Mouse (Mus musculus) lung, postnatal 0 days (tissue): Measurements from ENCODE around the gene Map4. TPM values are rescaled to one million over a fixed set of nuclear protein-coding genes. Genes with fewer than 3 reads are reported as not detected.

ENCODE experiments used
- ATAC-seq: fragments of 200-750 bp; cut with Nextera tagmentation; 2 replicates; pipeline ENCODE4 v1.8.0; 2017; ENCODE audit warnings: moderate library complexity
- DNase-seq: peaks from one replicate; pipeline ENCODE4 v3.0.0-alpha.2; 2016; ENCODE audit warnings: low spot score
- H3K27ac ChIP-seq: fragments of 300-500 bp; sonication (generic); 2 replicates; pipeline ENCODE4 v1.5.1; 2014; ENCODE audit warnings: antibody characterized with exemption, mild to moderate bottlenecking, low read length, mixed read lengths
- H3K27me3 ChIP-seq: fragments of 300-500 bp; sonication (generic); replicated peaks from 2 replicates; pipeline ENCODE4 v1.6.1; 2014; ENCODE audit warnings: low read length, mixed read lengths; ENCODE audit not compliant: insufficient read depth
- H3K36me3 ChIP-seq: fragments of 300-500 bp; sonication (generic); 2 replicates; pipeline ENCODE4 v1.6.1; 2014; ENCODE audit warnings: low read length, mixed read lengths; ENCODE audit not compliant: insufficient read depth
- H3K4me1 ChIP-seq: fragments of 300-500 bp; sonication (generic); 2 replicates; pipeline ENCODE4 v1.6.1; 2014; ENCODE audit warnings: antibody characterized with exemption, low read depth, low read length, mixed read lengths; ENCODE audit not compliant: insufficient read depth
- H3K4me2 ChIP-seq: fragments of 300-500 bp; sonication (generic); replicated peaks from 2 replicates; pipeline ENCODE4 v1.6.1; 2014; ENCODE audit warnings: low read depth, mild to moderate bottlenecking, low read length, moderate library complexity, mixed read lengths
- H3K4me3 ChIP-seq: fragments of 300-500 bp; sonication (generic); 2 replicates; pipeline ENCODE4 v1.5.1; 2014; ENCODE audit warnings: low read depth, low read length
- H3K9ac ChIP-seq: fragments of 300-500 bp; sonication (generic); replicated peaks from 2 replicates; pipeline ENCODE4 v1.6.1; 2014; ENCODE audit warnings: low read depth, mild to moderate bottlenecking
- H3K9me3 ChIP-seq: fragments of 300-500 bp; sonication (generic); 2 replicates; pipeline ENCODE4 v1.6.1; 2016; ENCODE audit warnings: low read length, mixed read lengths
- CTCF ChIP-seq: IDR thresholded peaks from 2 replicates; pipeline ENCODE4 v1.5.1; 2016; ENCODE audit warnings: antibody characterized with exemption, mild to moderate bottlenecking
- EP300 ChIP-seq: IDR thresholded peaks from 2 replicates; pipeline ENCODE4 v1.6.1; 2016; ENCODE audit warnings: antibody characterized with exemption, mild to moderate bottlenecking, control low read depth
- WGBS: fragments of 180-500 bp; shearing (Covaris S2); extraction: QIAGEN DNeasy Blood & Tissue Kit; methylation state at CpG from one replicate; pipeline ENCODE4 v1.1.7; 2014; 5-methylcytosine and 5-hydroxymethylcytosine counted together
- microRNA-seq: library from miRNA; unstranded; fragments of <30 nt; microRNA quantifications from one replicate; pipeline ENCODE4, GENCODE M21; 2016
- polyA plus RNA-seq: library from polyadenylated mRNA; unstranded; fragments of >200 nt; fragmentation: Nextera tagmentation; extraction: Ambion mirVana; gene quantifications from 2 replicates; pipeline ENCODE4 v1.2.1, GENCODE M21; 2015

The Map4 gene
- polyA plus RNA-seq, 1 experiment from 2014 or later: 35.6 TPM

DNA sequence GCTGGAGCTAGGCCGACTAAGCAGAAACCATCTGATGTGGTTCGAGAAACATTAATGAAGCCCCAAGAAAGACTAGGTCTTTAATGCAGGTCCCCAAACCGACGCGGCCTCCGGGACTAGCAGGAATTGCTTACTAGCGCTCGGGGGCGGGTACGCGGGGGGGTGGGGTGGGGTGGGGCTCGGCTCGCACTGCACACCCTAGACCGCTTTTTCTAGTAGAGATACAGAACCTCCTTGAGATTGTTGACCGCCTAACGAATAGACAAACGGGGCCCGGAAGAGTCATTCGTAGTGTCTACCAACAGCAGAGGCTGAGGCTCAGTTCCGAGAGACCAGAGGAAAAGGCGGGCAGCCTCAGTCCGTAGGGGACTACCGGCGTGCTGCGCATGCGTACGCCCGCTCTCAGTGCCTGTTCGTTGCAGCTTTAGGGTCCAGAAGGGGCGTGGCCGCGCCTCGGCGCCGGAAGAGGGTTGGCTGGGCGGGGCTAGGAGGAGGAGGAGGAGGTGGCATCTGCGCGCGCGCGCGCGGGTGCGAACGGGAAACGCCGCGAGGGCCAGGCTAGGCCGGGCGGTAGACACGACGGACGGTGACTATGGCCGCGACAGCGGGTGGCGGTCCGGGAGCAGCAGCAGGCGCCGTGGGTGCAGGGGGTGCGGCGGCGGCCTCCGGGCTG lies 200.4 kb downstream of the Map4 start:
- Histone ChIP-seq H3K4me1 (peaks cover 3% of the 10 kb centered on the region; the same call in 1 of the 2 replicates), H3K36me3 (no peaks in the 10 kb centered on the region), H3K9ac (peak overlapping the region; percentile 69), H3K27me3 (no peaks in the 10 kb centered on the region), H3K4me3 (peak overlapping the region; percentile 88), H3K4me2 (peak overlapping the region; percentile 91), H3K27ac (peak overlapping the region; percentile 82), H3K9me3 (no peaks in the 10 kb centered on the region)
- under 1% methylated on average over 60 of the region's 64 CpGs for WGBS
- DNase-seq (peak; percentile 99), ATAC-seq (peak; percentile 98)
- TF ChIP-seq EP300 (no peak), CTCF (no peak)

DNA sequence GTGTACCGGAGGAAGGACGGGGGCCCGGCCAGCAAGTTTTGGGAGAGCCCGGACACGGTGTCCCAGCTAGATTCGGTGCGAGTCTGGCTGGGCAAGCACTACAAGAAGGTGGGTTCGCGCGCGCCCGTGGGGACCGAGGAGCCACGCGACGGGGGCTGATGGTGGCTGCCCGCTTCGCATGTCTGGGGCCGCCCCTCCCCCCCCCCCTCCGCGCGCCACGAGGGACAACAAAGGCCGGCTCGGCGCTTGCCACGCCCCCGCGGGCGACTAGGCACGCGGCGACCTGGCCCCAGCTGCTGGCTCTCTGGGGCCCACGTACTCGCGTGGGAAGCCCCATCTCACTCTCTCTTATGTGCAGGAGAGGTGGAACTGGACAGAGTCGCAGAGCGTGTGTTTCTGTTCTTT lies 200.9 kb downstream of the Map4 start:
- Histone ChIP-seq H3K4me2 (peak overlapping the region; percentile 91), H3K9ac (peak overlapping the region; percentile 69), H3K4me1 (peaks cover 3% of the 10 kb centered on the region; the same call in 1 of the 2 replicates), H3K27me3 (no peaks in the 10 kb centered on the region), H3K36me3 (no peaks in the 10 kb centered on the region), H3K27ac (peak overlapping the region; percentile 82), H3K9me3 (no peaks in the 10 kb centered on the region), H3K4me3 (peak overlapping the region; percentile 88)
- no peak for TF ChIP-seq EP300
- no peak for TF ChIP-seq CTCF
- ATAC-seq (peak; percentile 62), DNase-seq (no peak)
- WGBS: under 1% methylated on average over 20 of the region's 38 CpGs

DNA sequence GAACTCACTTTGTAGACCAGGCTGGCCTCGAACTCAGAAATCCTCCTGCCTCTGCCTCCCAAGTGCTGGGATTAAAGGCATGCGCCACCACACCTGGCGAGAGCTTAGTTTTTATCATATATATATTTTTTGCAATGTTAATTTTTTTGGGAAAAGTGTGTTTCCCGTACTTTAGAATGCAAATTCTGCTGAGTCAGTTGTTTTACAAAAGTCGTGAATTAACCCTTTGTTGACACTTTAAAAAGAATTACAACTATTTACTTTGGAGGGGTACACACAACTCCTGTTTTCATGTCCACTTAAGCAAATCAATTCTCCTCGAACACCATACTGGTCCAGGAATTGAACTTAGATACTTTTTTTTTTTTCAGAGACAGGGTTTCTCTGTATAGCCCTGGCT lies 201.7 kb downstream of the Map4 start:
- Histone ChIP-seq H3K36me3 (no peaks in the 10 kb centered on the region), H3K4me2 (peak overlapping the region; percentile 91), H3K27ac (no peak overlapping the region), H3K9me3 (no peaks in the 10 kb centered on the region), H3K4me3 (0 out of 2 replicates have a peak overlapping the region, but pooled peaks have one; percentile 88), H3K9ac (no peak overlapping the region), H3K27me3 (no peaks in the 10 kb centered on the region), H3K4me1 (peaks cover 3% of the 10 kb centered on the region; the same call in 1 of the 2 replicates)
- no peak for TF ChIP-seq EP300
- no peak for TF ChIP-seq CTCF
- no peak for DNase-seq
- ATAC-seq: no peak
- WGBS: 43% methylated on average over 6 of the region's 6 CpGs

Small RNA genes lying within 50 kb of the gene (microRNA-seq; reads per million reads assigned to microRNA genes)
- 0.73 reads per million for gene Mir7089

Other genes starting within 250 kb of the Map4 start
- not detected in 2 replicates for gene Fbxw18, start 228.8 kb upstream of the Map4 start, polyA plus RNA-seq
- not detected in 2 replicates for gene Fbxw26, start 185.4 kb upstream of the Map4 start, polyA plus RNA-seq
- not detected in 2 replicates for gene Fbxw27, start 140.8 kb upstream of the Map4 start, polyA plus RNA-seq
- gene Spink8, start 119.2 kb upstream of the Map4 start, polyA plus RNA-seq: not detected in 2 replicates
- gene Nme6, start 98.7 kb upstream of the Map4 start, polyA plus RNA-seq: 22.3 and 24.4 TPM in 2 replicates
- 10.3 and 13.1 TPM in 2 replicates for gene Camp, start 81.8 kb upstream of the Map4 start, polyA plus RNA-seq
- gene Cdc25a, start 55.9 kb upstream of the Map4 start, polyA plus RNA-seq: 7.1 and 8.7 TPM in 2 replicates
- 26.4 and 29.2 TPM in 2 replicates for gene Smarcc1, start 186.2 kb downstream of the Map4 start, polyA plus RNA-seq
- 51.7 and 56.7 TPM in 2 replicates for gene Dhx30, start 186.4 kb downstream of the Map4 start, polyA plus RNA-seq